Mouse (Mus musculus) forebrain, postnatal 0 days (tissue): ENCODE data around the gene Lmo2. TPM values are rescaled to one million over a fixed set of nuclear protein-coding genes. Genes with fewer than 3 reads are reported as not detected.

Experiments used
- ATAC-seq: fragments of 200-750 bp; cut with Nextera tagmentation; 2 replicates; pipeline ENCODE4 v1.8.0; 2017; ENCODE audit warnings: mild to moderate bottlenecking, moderate library complexity
- DNase-seq: peaks from one replicate; pipeline ENCODE4 v3.0.0-alpha.2; 2015
- H3K27ac ChIP-seq: fragments of 300-500 bp; sonication (generic); 2 replicates; pipeline ENCODE4 v1.5.1; 2014; ENCODE audit warnings: low read depth, mild to moderate bottlenecking, antibody characterized with exemption, low read length, moderate library complexity, mixed read lengths
- H3K27me3 ChIP-seq: fragments of 300-500 bp; sonication (generic); 2 replicates; pipeline ENCODE4 v1.6.1; 2014; ENCODE audit warnings: mild to moderate bottlenecking, low read length, mixed read lengths; ENCODE audit not compliant: insufficient read depth
- H3K36me3 ChIP-seq: fragments of 300-500 bp; sonication (generic); 2 replicates; pipeline ENCODE4 v1.6.1; 2014; ENCODE audit warnings: mild to moderate bottlenecking, moderate library complexity; ENCODE audit not compliant: insufficient read depth
- H3K4me1 ChIP-seq: fragments of 300-500 bp; sonication (generic); 2 replicates; pipeline ENCODE4 v1.6.1; 2014; ENCODE audit warnings: antibody characterized with exemption; ENCODE audit not compliant: insufficient read depth
- H3K4me2 ChIP-seq: fragments of 300-500 bp; sonication (generic); 2 replicates; pipeline ENCODE4 v1.6.1; 2014; ENCODE audit warnings: low read depth, mild to moderate bottlenecking, moderate library complexity
- H3K4me3 ChIP-seq: fragments of 300-500 bp; sonication (generic); 2 replicates; pipeline ENCODE4 v1.5.1; 2014; ENCODE audit warnings: low read depth, low read length, mixed read lengths
- H3K9ac ChIP-seq: fragments of 300-500 bp; sonication (generic); 2 replicates; pipeline ENCODE4 v1.6.1; 2014; ENCODE audit warnings: mild to moderate bottlenecking
- H3K9me3 ChIP-seq: fragments of 300-500 bp; sonication (generic); 2 replicates; pipeline ENCODE4 v1.6.1; 2016; ENCODE audit warnings: low read length
- CTCF ChIP-seq: sonication (generic); IDR thresholded peaks from 2 replicates; pipeline ENCODE4 v1.5.1; 2016; ENCODE audit warnings: antibody characterized with exemption, control low read depth, low read depth
- WGBS: fragments of 180-500 bp; shearing (Covaris S2); extraction: QIAGEN DNeasy Blood & Tissue Kit; methylation state at CpG from one replicate; pipeline ENCODE4 v1.1.7; 2014; 5-methylcytosine and 5-hydroxymethylcytosine counted together
- polyA plus RNA-seq: library from polyadenylated mRNA; unstranded; fragments of >200 nt; fragmentation: Nextera tagmentation; extraction: Ambion mirVana; gene quantifications from 2 replicates; pipeline ENCODE4 v1.2.1, GENCODE M21; 2015
- total RNA-seq: library from RNA; depleted of rRNA; stranded (reverse); fragments of >200 nt; gene quantifications from 2 replicates; pipeline ENCODE4 v1.2.3, GENCODE M21; 2014; rRNA removed

Lmo2 gene
- total RNA-seq (19.9 and 23.8 TPM in 2 replicates), polyA plus RNA-seq (26.9 and 27.8 TPM in 2 replicates)

GRCm38 (mm10) chr2:103957649-103958546 lies at the start of gene Lmo2:
Lmo2 (plus strand) TSS chr2:103957986.
- no peak within 1 kb of the TSS for H3K9ac ChIP-seq
- no peak within 1 kb of the TSS for H3K27ac ChIP-seq
- no peaks in the 10 kb centered on the region for H3K27me3 ChIP-seq
- no peak within 1 kb of the TSS for H3K4me3 ChIP-seq
- no peaks in the 10 kb centered on the region for H3K9me3 ChIP-seq
- no peaks in the 10 kb centered on the region for H3K4me1 ChIP-seq
- DNase-seq: no peak
- no peaks in the 10 kb centered on the region for H3K36me3 ChIP-seq
- no peak for ATAC-seq
- TF ChIP-seq CTCF: no peak
- WGBS: 76% methylated on average over 10 of the region's 10 CpGs
- H3K4me2 ChIP-seq: no peak within 1 kb of the TSS

DNA sequence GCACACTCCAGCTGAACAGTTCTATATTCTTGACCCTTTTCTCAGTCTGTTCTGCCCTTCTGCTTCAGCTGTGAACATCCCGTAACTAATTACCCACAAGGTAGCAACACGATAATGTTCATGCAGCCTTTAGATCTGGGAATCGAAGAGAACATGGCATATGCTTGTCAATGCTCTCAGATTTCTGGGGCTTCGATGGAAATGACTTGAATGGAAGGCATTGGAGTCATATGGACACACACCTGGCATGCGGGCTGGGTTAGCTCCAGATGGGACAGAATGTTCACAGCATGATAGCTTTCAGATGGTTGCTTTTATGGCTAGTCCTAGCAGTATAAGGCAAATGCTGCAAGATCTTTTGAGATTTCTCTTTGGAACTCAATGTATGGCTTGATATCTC lies 47.2 kb upstream of the Lmo2 start:
- no peaks in the 10 kb centered on the region for H3K36me3 ChIP-seq
- H3K4me1 ChIP-seq: peaks cover 3% of the 10 kb centered on the region; the same call in 1 of the 2 replicates
- H3K4me2 ChIP-seq: no peak overlapping the region
- H3K27me3 ChIP-seq: no peaks in the 10 kb centered on the region
- no peak overlapping the region for H3K4me3 ChIP-seq
- no peak overlapping the region for H3K27ac ChIP-seq
- WGBS: 83% methylated on average over 5 of the region's 5 CpGs
- H3K9me3 ChIP-seq: no peaks in the 10 kb centered on the region
- H3K9ac ChIP-seq: no peak overlapping the region
- ATAC-seq (no peak), DNase-seq (no peak)
- TF ChIP-seq CTCF: no peak

GRCm38 (mm10) chr2:103912481-103913251 lies 45.1 kb upstream of the Lmo2 start:
- DNase-seq: no peak
- no peak for TF ChIP-seq CTCF
- H3K4me1 ChIP-seq: peaks cover 3% of the 10 kb centered on the region; the same call in 1 of the 2 replicates
- no peaks in the 10 kb centered on the region for H3K9me3 ChIP-seq
- no peak overlapping the region for H3K9ac ChIP-seq
- no peak overlapping the region for H3K27ac ChIP-seq
- ATAC-seq: no peak
- H3K4me2 ChIP-seq: no peak overlapping the region
- H3K36me3 ChIP-seq: no peaks in the 10 kb centered on the region
- no peak overlapping the region for H3K4me3 ChIP-seq
- 84% methylated on average over 16 of the region's 16 CpGs for WGBS
- H3K27me3 ChIP-seq: no peaks in the 10 kb centered on the region

GRCm38 (mm10) chr2:103913252-103913650 lies 44.5 kb upstream of the Lmo2 start:
- no peak for TF ChIP-seq CTCF
- no peak for DNase-seq
- no peak overlapping the region for H3K4me2 ChIP-seq
- peaks cover 3% of the 10 kb centered on the region; the same call in 1 of the 2 replicates for H3K4me1 ChIP-seq
- 83% methylated on average over 6 of the region's 6 CpGs for WGBS
- ATAC-seq: no peak
- H3K4me3 ChIP-seq: no peak overlapping the region
- H3K27me3 ChIP-seq: no peaks in the 10 kb centered on the region
- no peak overlapping the region for H3K9ac ChIP-seq
- H3K27ac ChIP-seq: no peak overlapping the region
- no peaks in the 10 kb centered on the region for H3K9me3 ChIP-seq
- no peaks in the 10 kb centered on the region for H3K36me3 ChIP-seq

DNA sequence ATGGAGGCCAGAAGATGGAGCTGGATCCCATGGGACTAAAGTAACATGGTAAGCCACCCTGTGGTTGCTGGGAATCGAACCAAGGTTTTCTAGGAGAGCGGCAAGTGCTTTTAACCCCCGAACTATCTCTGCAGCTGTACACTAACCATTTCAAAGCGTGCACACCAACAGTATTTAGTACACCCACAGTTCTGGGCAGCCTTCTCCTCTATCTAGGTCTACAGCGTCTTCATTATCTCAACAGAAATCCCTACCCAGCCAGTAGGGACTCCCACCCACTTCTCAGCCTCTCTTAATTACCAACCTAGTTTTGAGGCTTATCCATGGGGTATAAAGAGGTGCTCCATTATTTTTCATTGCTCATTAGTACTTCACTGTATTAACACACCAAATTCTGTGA lies 41.7 kb upstream of the Lmo2 start:
- H3K27me3 ChIP-seq: no peaks in the 10 kb centered on the region
- DNase-seq: no peak
- H3K36me3 ChIP-seq: no peaks in the 10 kb centered on the region
- no peak for ATAC-seq
- no peak overlapping the region for H3K9ac ChIP-seq
- H3K9me3 ChIP-seq: no peaks in the 10 kb centered on the region
- H3K4me2 ChIP-seq: no peak overlapping the region
- 94% methylated on average over 5 of the region's 5 CpGs for WGBS
- H3K4me3 ChIP-seq: no peak overlapping the region
- peaks cover 3% of the 10 kb centered on the region; the same call in 1 of the 2 replicates for H3K4me1 ChIP-seq
- no peak overlapping the region for H3K27ac ChIP-seq
- TF ChIP-seq CTCF: no peak

DNA sequence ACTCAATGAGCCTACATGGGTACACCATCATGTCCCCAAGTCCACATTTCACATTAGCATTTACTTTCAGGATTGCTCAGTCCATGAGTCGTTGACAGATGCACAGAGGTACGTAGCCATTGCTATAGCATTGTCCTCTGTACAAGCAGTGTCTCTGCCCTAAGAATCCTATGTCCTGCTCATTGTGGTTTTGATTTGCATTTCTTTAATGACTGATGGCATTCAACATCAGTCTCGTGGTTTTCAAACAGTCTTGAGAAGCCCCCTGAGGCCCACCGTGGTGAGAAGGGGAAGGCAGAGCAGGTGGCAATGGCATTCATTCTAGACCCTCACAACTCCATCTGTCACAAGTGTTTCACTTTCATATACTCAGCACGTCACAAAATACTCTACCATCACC lies 40.4 kb upstream of the Lmo2 start:
- no peaks in the 10 kb centered on the region for H3K9me3 ChIP-seq
- TF ChIP-seq CTCF: no peak
- H3K36me3 ChIP-seq: no peaks in the 10 kb centered on the region
- no peak overlapping the region for H3K9ac ChIP-seq
- no peak for ATAC-seq
- no peak overlapping the region for H3K27ac ChIP-seq
- H3K27me3 ChIP-seq: no peaks in the 10 kb centered on the region
- H3K4me3 ChIP-seq: no peak overlapping the region
- no peak overlapping the region for H3K4me2 ChIP-seq
- DNase-seq: no peak
- WGBS: 76% methylated on average over 5 of the region's 5 CpGs
- no peaks in the 10 kb centered on the region; the same call in 1 of the 2 replicates for H3K4me1 ChIP-seq

DNA sequence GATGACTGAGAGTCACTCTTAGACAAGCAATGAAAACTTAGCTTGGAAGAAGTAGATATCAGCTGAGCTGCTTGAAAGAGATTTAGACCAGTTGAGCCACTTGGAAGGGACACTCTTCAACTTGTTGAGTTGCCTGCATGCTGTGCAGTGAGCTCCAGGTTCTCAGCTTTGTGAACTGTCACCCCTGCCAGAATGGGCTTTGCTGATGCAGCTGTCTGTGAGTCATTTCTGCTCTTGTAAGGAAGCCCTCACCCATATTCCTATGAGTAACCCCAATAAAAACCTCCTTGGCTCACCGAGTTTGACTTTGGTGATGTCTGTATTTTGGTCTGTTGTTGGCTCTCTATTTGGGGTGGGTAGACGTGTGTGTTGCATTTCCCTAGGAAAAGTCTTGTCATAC lies 39.4 kb upstream of the Lmo2 start:
- WGBS: 87% methylated on average over 2 of the region's 2 CpGs
- no peak overlapping the region for H3K9ac ChIP-seq
- H3K4me2 ChIP-seq: no peak overlapping the region
- ATAC-seq (no peak), DNase-seq (no peak)
- no peaks in the 10 kb centered on the region for H3K27me3 ChIP-seq
- H3K27ac ChIP-seq: no peak overlapping the region
- H3K4me3 ChIP-seq: no peak overlapping the region
- TF ChIP-seq CTCF: no peak
- H3K9me3 ChIP-seq: no peaks in the 10 kb centered on the region
- H3K4me1 ChIP-seq: no peaks in the 10 kb centered on the region
- H3K36me3 ChIP-seq: no peaks in the 10 kb centered on the region
